Mouse (Mus musculus) spleen, adult 2 months (tissue): ENCODE results near the gene Pla2g4b.

Source experiments
- CTCF ChIP-seq: fragments of 200-500 bp; IDR thresholded peaks from 2 replicates; pipeline ENCODE4 v1.5.1; 2011; ENCODE audit warnings: mild to moderate bottlenecking, inconsistent platforms; ENCODE audit not compliant: insufficient read depth, insufficient read length, insufficient replicate concordance; ENCODE audit errors: extremely low read depth
- POLR2A ChIP-seq: fragments of 200-500 bp; IDR thresholded peaks from 2 replicates; pipeline ENCODE4 v1.6.1; 2011; ENCODE audit warnings: low read depth, low read length, inconsistent platforms

DNA sequence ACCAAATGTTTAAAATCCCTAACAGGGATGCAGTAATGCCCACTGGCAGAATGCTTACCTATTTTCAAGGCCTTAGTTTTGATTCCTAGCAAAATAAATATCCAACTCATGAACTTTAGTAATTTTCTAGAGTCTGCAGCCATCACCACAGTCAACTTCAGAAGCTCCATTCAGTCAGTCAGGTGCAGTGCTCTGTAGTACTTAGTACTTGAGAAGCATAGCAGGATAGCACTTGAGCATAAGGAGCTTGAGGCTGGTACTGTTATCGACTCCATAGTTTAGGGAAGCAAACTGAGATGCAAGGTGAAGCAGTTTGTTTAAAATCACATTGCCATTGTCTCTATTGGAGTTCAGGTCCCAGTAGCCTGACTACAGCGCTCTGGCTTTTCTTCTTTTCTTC lies 33.5 kb upstream of the Pla2g4b start:
- TF ChIP-seq CTCF = no peak
- TF ChIP-seq POLR2A = no peak
